Mouse (Mus musculus) megakaryocyte-erythroid progenitor cell, adult 5-6 weeks (primary cell): ENCODE results near the gene Ccdc47. TPM values are rescaled to one million over a fixed set of nuclear protein-coding genes. Genes with fewer than 3 reads are reported as not detected.
"Not testable (repeated sequence)": the region's sequence is repeated elsewhere in the genome, so short reads cannot be mapped to it uniquely, and the experiment has no call there.

Source experiments
- ATAC-seq: replicated peaks from 2 replicates; pipeline ENCODE4 v1.8.0; 2016; ENCODE audit warnings: mild to moderate bottlenecking, inconsistent platforms; ENCODE audit not compliant: severe bottlenecking, poor library complexity, low FRiP score, low TSS enrichment
- total RNA-seq, 2 experiments: library from RNA; stranded (forward) in 1 of 2; stranded (reverse) in 1 of 2; fragments of 200-1000, 215-1000 nt in 1 of 2; fragments of >200 nt in 1 of 2; fragmentation: Nextera tagmentation in 1 of 2; gene quantifications; 2 replicates each; pipeline ENCODE4 v1.2.3; 2014 to 2017

Gene Ccdc47
- total RNA-seq, 2 experiments from 2014 or later, result 33.8 to 218 TPM

DNA sequence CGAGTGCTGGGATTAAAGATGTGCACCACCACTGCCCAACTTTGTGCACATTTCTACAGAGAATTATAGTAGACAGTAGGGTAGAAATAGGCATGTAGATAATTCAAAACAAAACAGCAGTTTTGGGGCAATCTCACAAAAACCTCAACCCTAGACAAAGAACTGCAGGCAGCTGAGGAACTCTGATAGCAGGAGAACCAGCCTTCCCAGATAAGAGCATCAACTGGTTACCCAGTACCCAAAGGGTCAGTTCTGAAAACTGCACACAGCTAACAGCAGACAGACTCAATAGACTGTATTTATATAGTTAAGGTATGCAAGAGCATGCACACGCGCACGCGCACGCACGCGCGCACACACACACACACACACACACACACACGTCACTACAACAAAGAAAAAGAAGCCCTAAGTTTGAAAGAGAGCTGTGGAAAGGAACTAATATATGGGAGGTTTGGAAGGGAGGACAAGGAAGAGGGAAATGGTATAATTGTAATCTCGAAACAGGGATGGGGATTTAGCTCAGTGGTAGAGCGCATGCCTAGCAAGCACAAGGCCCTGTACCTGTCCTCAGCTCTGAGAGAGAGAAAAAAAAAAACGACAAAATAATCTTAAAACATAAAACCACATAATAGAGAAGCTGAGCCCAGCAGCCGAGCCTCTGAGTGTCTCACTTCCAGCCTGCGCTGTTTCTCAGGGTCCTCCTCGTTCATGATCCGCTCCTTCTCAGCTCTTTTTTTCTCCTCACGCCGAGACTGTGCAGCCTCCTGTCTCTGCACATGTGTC, 14.6 kb downstream of the Ccdc47 start:
- peak; percentile 85 for ATAC-seq

DNA sequence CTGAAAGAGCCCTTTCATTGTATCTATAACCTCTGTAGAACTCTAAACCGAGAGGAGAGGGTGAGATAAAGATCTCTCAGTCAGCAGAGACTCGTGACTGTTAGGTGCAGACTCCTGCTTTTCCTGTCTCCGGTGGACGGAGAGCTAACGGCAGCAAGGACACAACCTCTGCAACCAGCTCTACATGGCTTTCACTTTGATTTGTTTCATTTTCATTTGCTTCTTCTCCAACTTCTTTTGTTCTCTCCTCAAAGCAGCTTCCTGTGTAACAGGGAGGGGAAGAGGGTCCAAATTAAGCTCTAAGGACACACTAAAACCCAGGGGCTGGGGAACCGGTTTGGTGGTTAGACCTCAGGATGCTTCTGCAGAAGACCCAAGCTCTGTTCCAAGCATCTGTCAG, 15.4 kb downstream of the Ccdc47 start:
- ATAC-seq, result 0 out of 2 replicates have a peak, but pooled peaks have one; percentile 15

DNA sequence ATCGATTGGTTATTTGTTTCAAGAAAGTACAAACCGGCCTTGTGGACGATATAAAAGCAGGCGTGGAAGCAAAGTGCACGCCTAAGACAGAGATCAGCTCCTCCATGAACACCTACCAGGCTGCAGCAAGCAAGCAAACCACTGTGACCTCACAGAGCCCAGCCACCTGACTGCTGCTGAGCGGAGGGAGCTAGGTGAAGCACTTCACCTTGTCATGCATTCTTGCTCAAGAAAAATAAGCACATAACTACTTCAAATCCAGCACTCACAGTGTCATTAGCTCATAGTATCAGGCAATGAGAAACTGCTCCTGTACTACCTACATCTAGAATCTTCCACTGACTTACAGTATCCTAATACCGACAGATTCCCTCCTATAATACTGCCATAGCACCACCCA, 16.1 kb downstream of the Ccdc47 start:
- ATAC-seq, result not testable (repeated sequence)

DNA sequence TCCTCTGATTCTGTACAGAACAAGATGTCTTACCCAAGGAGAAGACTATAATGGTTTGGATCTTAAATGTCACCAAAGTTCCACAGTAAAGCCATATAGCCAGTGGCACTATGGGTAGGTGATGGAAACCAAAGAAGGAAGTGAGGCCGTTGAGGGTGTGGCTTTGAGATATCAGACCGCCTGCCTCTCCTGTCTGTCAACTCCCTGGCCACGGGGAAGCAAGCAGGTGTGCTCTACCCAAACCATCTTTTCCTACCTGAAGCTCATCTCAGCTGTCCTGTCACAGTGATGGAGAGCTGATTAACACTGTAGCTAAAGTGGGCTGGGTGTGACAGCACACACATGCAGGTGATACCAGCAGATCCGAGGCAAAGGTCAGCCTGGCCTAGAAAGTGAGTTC, 17.9 kb downstream of the Ccdc47 start:
- no peak for ATAC-seq

DNA sequence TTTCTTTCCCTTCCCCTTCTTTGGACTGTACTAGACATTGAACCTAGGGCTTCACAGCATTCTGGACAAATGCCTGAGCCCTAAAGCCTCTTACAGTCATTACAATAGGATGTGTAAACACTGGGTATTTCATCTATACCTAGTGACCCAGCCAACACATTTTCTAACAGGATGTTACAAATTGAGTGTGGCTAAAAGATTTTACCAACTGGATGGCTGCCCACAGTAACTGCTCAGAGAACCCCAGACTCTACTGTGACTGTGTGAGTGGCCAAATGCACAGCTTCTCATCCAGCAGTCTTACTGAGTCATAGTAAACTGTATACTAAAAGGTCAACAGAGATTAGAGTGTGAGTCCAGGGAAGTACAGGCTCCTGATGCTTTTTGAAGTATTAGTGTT, 20.8 kb downstream of the Ccdc47 start:
- ATAC-seq, result no peak

DNA sequence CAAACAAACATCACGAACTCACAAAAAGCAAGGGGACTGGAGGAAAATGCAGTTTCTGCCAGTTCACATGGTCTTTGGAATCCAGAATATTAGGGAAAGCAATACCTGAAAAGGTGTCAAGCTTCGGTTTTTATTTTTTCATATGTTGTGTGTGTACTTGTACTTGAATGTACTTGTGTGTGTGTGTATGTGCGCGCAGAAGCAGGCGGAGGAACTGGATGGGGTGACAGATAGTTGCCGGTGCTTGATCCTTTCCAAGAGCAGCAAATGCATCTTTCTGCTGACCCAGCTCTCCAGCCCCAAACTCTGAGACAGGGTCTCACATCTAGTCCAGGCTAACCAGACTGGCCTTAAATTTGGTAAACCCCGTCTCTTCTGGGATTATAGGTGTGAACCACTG, 21.3 kb downstream of the Ccdc47 start:
- no peak for ATAC-seq

DNA sequence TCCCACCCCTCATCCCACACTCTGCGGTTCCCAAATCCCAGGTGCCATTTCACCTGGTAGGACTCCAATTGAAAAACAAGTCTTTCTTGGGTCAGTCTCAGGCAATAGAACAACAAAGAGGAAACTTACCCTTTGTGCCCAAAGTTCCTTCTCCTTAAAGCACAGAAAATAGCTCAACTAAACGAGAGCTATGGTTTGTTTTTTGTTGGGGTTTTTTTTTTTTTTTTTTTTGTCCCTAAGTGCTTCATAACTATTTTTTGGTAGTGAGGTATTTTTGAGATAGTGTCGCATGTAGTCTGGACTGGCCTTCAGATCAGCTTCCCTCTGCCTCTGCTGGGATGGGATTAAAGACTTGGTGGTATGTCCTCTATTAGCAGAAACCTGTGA, 22.0 kb downstream of the Ccdc47 start:
- no peak for ATAC-seq

DNA sequence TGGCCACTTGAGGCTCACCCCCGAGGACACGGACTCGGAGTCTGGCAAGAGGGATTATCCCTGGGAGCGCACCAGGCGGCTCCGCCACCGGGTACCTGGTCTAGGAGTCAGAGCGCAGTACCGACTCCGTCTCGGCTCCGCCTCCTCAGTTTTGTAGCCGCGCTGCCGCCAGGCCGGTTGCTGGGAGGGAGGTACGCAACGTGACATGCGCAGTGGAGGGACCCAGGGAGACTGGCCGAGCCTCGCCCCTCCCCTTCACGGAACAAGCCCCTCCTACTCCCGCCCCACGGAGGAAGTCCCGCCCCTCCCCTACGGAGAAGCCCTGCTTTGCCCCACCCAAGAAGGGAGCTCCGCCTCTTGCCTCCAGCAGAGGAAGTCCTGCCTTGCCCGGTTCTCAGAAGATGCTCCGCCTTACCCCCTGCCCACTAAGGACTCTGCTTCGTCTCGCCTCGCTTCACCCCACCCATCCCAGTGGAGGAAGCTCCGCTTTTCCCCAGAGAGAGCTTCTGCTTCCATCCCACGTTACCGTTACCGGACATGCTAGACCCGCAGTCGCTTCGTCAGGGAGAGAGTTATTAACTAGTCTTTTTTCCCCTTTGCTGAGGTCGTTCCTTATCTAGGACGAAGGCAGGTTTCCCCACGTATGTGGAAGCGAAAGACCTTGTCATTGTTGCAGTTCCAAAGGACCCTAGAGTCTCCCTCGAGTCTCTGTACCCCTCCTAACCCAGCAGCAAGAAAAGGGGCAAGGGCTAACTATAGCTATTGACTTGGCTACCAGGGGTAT, 22.6 kb downstream of the Ccdc47 start:
- peak; percentile 91 for ATAC-seq

DNA sequence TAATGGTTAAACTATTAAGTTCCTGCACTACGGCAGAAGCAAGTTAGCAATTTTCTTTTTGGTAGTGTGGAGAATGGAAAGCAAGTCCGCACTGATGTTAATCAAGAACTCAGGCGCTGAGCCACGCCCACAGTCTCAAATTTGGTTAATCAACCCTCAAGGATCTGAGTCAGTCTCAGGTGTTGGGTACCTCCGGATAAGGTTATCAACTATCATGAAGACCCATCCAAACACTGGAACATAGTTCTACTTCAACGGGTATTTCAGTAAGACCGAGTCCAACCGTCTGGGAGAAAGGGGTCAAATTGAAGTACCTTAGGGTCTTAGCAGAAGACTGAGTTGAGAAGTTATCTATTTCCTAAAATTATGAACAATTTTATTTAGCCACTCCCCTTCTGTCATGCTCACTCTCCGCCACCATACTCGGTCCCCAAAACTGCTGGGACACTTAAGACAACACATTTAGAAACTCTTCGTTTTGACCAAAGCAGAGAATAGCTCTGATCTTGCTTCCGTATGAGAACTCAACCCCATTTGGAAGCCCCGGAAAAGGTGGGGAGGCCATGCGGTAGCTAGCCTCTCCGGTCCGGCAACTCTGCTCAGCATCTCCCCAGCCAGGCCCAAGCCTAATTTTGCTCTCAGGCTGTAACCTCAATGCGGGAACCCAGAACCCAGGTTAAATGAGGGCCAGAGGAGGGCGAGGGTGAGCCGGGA, 23.3 kb downstream of the Ccdc47 start:
- peak; percentile 48 for ATAC-seq

DNA sequence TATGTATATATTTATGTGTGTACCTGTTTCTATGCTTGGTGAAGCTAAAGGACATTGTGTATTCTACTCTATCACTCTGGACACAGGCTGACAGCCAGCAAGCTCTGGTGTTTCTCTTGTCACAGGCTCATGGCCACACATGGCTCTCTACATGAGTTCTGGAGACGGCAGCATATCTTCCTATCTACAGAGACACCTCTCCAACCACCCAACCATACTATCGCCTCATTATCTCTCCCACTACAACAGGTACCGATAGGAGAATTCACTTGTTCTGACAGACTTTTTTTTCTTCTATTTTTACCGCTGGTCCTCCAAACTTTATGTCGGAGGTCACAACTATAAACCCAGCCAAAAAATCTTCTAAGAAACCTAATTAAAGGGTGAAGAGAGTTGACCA, 23.9 kb downstream of the Ccdc47 start:
- 0 out of 2 replicates have a peak, but pooled peaks have one; percentile 16 for ATAC-seq

DNA sequence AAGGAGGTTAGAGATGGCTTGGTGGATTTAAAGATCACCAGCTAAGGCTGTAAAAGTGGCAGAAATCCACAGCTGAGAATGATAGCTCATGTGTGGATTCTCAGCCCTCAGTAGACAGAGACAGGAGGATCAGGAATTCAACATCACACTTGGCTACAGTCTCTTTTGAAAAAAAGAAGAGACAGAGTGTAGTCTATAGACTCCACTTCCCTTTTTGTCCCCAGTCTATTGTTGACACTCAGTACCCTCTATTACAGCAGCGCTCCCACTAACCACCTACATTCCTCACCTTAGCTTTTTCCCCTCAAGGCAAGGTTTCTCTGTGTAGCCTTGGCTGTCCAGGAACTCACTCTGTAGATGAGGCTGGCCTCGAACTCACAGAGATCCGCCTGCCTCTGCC, 24.4 kb downstream of the Ccdc47 start:
- ATAC-seq, result no peak

DNA sequence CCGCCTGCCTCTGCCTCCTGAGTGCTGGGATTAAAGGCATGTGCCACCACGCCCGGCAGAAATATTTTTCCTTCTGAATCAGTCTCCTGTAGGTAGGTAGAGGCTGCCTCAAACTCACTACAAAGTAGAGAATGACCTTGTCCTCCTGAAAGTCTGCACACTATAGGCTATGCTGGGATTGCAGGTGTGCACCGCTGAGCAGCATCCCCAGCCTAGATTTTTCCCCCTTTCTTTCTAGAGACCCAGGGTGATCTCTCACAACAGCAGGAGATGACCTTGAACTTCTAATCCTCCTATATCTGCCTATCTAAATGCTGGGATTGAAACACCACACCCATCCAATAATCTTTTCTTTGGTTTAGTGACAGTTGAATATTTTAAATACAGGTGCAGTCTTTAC, 28.8 kb downstream of the Ccdc47 start:
- ATAC-seq, result no peak

DNA sequence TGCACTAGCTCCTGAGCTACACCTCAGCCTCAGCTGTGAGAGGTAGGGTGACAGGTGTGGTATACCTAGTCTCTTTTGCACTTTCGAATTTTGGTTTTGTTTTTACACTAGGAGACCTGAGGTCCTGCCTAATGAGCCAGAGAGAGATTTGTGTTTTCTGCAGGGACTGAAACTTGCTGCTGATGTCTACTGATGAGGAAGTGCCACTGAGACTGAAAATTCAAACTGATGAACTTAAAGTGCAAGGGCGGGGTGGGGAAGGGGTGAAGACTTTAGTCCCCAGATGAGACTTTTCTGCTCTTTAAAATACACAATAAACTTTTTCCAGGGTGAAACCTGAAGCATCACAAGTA, 35.7 kb downstream of the Ccdc47 start:
- ATAC-seq, result no peak

DNA sequence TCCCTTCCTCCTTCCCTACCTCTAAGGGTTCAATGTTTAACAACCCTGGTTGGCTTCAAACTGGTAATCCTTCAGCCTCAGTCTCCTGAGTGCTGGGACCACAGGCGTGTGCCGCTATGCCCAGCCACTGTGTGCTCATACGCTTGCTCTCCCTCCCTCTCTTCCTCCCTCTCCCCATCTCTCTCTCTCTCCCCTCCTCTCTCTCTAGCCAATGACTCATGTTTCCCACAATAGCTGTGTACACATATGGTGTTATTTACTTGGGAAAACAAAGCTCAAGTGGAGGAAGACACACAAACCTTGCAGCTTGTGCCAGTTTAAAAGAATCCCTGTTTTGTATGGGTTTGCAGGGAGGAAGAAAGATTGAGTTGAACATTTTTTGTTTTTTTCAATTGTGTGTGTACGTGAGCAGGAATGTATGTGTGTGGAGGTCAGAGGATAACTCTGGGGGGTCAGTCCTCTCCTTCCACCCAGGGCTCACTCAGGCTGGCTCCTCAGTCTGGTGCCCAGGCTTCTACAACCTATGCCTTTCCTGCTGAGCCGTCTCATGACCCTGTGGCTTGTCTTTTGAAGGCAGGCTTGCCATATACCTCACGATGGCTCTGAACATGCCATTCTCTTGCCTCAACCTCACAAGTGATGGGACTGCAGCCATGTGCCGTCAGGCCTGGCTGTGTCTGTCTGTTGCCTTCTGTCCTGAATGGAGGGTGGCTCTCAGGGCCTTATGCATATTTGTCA, 36.3 kb downstream of the Ccdc47 start:
- ATAC-seq, result no peak

DNA sequence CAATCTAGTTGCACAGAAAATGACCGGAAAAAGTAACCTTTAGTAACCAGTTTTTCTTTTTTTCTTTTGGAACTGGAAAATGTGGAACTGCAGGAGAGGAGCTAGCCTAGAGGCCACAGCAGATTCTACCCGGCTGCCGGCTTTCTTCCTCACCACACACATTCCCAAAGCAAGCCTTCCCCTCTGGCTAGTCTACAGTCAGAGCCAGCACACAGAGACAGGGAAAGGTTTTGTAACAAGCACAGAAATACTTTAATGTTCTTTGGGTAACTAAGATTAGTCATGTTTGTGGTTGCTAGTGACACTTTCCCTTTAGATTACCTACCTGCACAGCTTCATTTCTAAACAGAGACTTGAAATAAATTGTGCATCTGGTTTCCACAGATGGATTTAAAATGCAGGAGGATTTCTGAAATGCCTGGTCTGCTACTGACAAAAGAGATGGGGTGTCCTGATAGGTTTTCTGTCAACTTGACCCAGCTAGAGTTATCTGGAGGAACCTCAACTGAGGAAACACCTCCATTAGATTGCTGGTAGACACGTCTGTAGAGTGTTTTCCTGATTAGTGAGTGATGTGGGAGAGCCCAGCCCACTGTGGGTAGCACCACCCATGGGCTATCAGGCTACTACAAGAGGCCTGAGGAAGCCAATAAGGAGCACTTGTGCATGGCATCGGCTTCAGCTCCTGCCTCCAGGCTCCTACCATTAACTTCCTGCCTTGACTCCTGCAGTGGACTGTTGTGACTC, 37.9 kb downstream of the Ccdc47 start:
- peak; percentile 92 for ATAC-seq

DNA sequence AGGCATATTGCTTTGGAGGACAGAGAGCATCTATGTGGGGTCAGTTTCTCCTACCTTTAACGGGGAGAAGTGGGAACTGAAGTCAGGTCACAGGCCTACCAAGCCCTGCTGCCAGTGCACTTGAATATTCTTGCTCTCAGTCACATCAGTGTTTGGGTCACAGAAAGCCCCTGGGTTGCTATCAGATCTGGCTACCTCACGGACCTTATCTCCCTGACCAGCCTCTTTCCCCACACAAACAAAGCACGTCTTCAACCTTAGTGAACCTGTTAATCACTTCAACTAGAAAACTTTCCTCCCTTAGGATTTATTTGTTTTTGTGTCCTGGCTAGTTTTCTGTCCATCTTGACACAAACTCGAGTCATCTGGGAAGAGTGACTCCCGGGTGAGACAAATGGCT, 39.8 kb downstream of the Ccdc47 start:
- no peak for ATAC-seq

DNA sequence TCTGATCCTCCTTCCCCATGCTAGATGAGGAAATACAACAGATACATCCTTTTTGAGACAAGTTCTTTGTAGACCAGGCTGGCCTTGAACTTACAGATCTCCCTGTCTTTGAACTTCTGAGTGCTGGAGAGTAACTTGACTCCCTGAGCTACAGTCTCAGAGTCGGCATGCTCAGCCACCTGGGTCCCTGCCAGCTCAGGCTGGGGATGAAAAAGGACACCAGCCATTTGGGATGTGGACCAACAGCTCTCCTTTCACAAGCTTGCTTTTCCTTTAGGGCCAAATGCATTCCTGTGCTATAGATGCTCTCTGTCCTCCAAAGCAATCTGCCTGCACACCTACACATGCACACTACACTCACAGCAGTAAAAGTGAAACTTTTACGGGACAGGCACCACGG, 41.1 kb downstream of the Ccdc47 start:
- no peak for ATAC-seq

DNA sequence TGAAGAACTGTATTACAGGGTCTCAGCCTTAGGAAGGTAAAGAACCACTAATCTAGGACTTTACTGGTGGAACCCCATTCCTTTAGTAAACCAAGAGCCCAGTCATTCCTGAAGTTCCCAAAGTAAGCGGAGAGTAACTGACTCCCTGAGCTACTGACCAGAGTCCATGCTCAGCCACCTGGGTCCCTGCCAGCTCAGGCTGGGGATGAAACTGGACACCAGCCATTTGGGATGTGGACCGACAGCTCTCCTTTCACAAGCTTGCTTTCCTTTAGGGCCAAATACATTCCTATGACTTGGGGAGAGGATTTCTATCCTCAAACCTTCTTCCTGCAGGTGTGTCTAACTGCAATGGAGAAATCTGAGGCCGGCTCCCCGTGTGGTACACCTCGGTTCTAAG, 41.8 kb downstream of the Ccdc47 start:
- ATAC-seq, result no peak

DNA sequence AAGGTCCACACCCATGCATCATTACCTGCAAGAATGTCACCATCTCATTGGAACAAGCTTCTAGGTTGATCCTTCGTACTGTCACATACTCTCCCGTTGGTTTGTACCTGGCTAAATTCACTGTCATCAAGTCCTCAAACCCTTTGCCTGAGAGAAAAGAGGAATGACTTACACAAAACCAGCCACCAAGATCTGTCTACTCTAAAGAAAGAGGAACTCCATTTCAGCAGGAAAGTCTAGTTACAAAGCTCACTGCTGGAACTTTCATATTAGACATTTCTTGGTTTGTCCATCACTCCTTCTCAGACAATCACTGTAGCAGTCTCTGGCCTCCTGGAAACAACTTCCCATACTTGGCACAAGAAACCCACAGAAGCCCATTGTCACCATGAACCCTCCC, 42.9 kb downstream of the Ccdc47 start:
- no peak for ATAC-seq
